Mouse (Mus musculus) small intestine, adult 2 months (tissue): Measurements from ENCODE around the gene Kpna6. TPM values are rescaled to one million over a fixed set of nuclear protein-coding genes. Genes with fewer than 3 reads are reported as not detected.
A peak's percentile ranks its signal among the peaks of the same experiment; 100 is the strongest.

Experiments
- H3K27ac ChIP-seq: fragments of 200-500 bp; 2 replicates; pipeline ENCODE4 v1.5.1; 2012; ENCODE audit warnings: low read depth, low read length, control low read depth, inconsistent platforms; ENCODE audit not compliant: insufficient read depth
- H3K27me3 ChIP-seq: fragments of 200-500 bp; 2 replicates; pipeline ENCODE4 v1.6.1; 2012; ENCODE audit warnings: mild to moderate bottlenecking, moderate library complexity, low read length, inconsistent platforms; ENCODE audit not compliant: control insufficient read depth, insufficient read depth
- H3K36me3 ChIP-seq: fragments of 200-500 bp; 2 replicates; pipeline ENCODE4 v1.6.1; 2012; ENCODE audit warnings: mild to moderate bottlenecking, low read length, control low read depth, inconsistent platforms; ENCODE audit not compliant: control insufficient read depth, insufficient read depth
- H3K4me1 ChIP-seq: fragments of 200-500 bp; 2 replicates; pipeline ENCODE4 v1.6.1; 2012; ENCODE audit warnings: low read length, inconsistent platforms, mixed read lengths; ENCODE audit not compliant: control insufficient read depth, insufficient read depth, insufficient read length
- H3K4me3 ChIP-seq: fragments of 200-500 bp; 2 replicates; pipeline ENCODE4 v1.5.1; 2012; ENCODE audit warnings: low read depth, mild to moderate bottlenecking, control low read depth, inconsistent platforms, low read length, moderate library complexity
- CTCF ChIP-seq: fragments of 200-500 bp; IDR thresholded peaks from 2 replicates; pipeline ENCODE4 v1.5.1; 2012; ENCODE audit warnings: low read depth, mild to moderate bottlenecking, control low read depth, inconsistent platforms, low read length, moderate library complexity, mixed read lengths; ENCODE audit not compliant: insufficient replicate concordance, insufficient read length; ENCODE audit errors: extremely low read depth
- POLR2A ChIP-seq: fragments of 200-500 bp; IDR thresholded peaks from 2 replicates; pipeline ENCODE4 v1.6.1; 2012; ENCODE audit warnings: low read depth, mild to moderate bottlenecking, control low read depth, inconsistent platforms, low read length, moderate library complexity
- WGBS: fragments of 180-500 bp; shearing (Covaris S2); methylation state at CpG from one replicate; pipeline ENCODE4 v1.1.7; 2018; 5-methylcytosine and 5-hydroxymethylcytosine counted together
- polyA plus RNA-seq: library from polyadenylated mRNA; depleted of rRNA; stranded (reverse); fragments of >200 nt; gene quantifications from 2 replicates; pipeline ENCODE4 v1.2.3, GENCODE M21; 2012

The Kpna6 gene
- polyA plus RNA-seq, 1 experiment, result 10.9 TPM

- Histone ChIP-seq H3K4me3 (no peak overlapping the region; the same call in 1 of the 2 replicates), H3K4me1 (peaks cover 14% of the 10 kb centered on the region), H3K36me3 (no peaks in the 10 kb centered on the region), H3K27me3 (no peaks in the 10 kb centered on the region), H3K27ac (no peak overlapping the region)
- 84% methylated on average over 11 of the region's 11 CpGs for WGBS
- TF ChIP-seq POLR2A, result no peak
- TF ChIP-seq CTCF, result no peak
These were observed 50.3 kb downstream of the Kpna6 start for GRCm38 (mm10) chr4:129622120-129622802.

GRCm38 (mm10) chr4:129621283-129621841, 51.2 kb downstream of the Kpna6 start:
- Histone ChIP-seq H3K4me1 (peaks cover 14% of the 10 kb centered on the region), H3K36me3 (no peaks in the 10 kb centered on the region), H3K27ac (peak overlapping the region; percentile 19; the same call in 1 of the 2 replicates), H3K4me3 (peak overlapping the region; percentile 25), H3K27me3 (no peaks in the 10 kb centered on the region)
- TF ChIP-seq CTCF (no peak), POLR2A (no peak)
- WGBS, result 69% methylated on average over 8 of the region's 8 CpGs

- Histone ChIP-seq H3K27me3 (no peaks in the 10 kb centered on the region), H3K27ac (peak overlapping the region; percentile 19), H3K4me1 (peaks cover 14% of the 10 kb centered on the region), H3K36me3 (no peaks in the 10 kb centered on the region), H3K4me3 (peak overlapping the region; percentile 25)
- TF ChIP-seq CTCF, result no peak
- no peak for TF ChIP-seq POLR2A
- 90% methylated on average over 11 of the region's 11 CpGs for whole genome bisulfite sequencing
These were observed 51.9 kb downstream of the Kpna6 start for GRCm38 (mm10) chr4:129620419-129621282.

- Histone ChIP-seq H3K27ac (peak within 1 kb of the TSS; percentile 77), H3K4me3 (peak within 1 kb of the TSS; percentile 67), H3K4me1 (peaks cover 8% of the 10 kb centered on the region), H3K36me3 (no peaks in the 10 kb centered on the region), H3K27me3 (no peaks in the 10 kb centered on the region)
- WGBS, result 1% methylated on average over 44 of the region's 44 CpGs
- TF ChIP-seq POLR2A (peak; percentile 82), CTCF (no peak)
These were observed 53.5 kb downstream of the Kpna6 start, which contains the start of gene Iqcc for GRCm38 (mm10) chr4:129618786-129619691. Iqcc (minus strand) TSS chr4:129619099.

- 96% methylated on average over 5 of the region's 5 CpGs for WGBS
- Histone ChIP-seq H3K27me3 (no peaks in the 10 kb centered on the region), H3K4me3 (peak overlapping the region; percentile 67), H3K36me3 (no peaks in the 10 kb centered on the region), H3K4me1 (peaks cover 8% of the 10 kb centered on the region), H3K27ac (no peak overlapping the region)
- TF ChIP-seq CTCF, result no peak
- no peak for TF ChIP-seq POLR2A
These were observed 54.5 kb downstream of the Kpna6 start for GRCm38 (mm10) chr4:129618031-129618430.

- Histone ChIP-seq H3K36me3 (no peaks in the 10 kb centered on the region), H3K4me1 (peaks cover 5% of the 10 kb centered on the region; the same call in 1 of the 2 replicates), H3K27me3 (no peaks in the 10 kb centered on the region), H3K4me3 (no peak overlapping the region), H3K27ac (no peak overlapping the region)
- TF ChIP-seq CTCF (no peak), POLR2A (no peak)
- WGBS, result 95% methylated on average over 7 of the region's 7 CpGs
These were observed 55.4 kb downstream of the Kpna6 start for GRCm38 (mm10) chr4:129617121-129617641.
